13 mouse cellular contexts compared by ENCODE assay signal in the genomic region with DNA sequence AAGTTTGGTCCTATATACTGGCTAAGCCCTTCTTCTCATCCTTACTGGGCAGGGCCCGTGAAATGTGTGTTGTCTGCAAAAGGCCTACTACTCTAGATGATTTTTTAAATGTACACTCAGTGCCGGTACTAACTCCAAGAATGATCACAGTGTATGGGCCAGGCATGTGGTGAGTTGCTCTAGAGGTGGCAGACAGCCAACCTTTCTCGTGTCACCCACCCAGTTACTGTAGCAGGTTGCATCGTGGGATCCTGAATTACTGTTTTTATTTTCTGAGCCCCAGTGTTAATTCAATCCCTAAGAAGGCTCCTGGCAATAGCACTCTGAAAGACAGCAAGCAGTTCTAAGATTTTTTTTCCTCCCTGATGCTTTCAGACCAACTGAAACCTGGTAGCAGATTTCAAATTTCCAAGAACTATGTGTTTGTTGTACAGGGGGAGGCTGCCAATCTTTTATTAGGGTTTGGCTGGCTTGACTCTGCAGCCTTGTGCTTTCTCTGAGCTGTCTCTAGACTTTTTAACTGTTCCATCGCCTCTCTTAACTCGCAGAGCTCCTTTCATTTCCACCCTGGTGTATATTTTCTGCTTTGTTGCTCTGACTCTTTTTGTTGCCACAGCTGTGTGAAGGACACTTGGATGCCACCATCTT. TPM values are rescaled to one million over a fixed set of nuclear protein-coding genes. Genes with fewer than 3 reads are reported as not detected.
DNase-seq lines count a peak whose midpoint lies in the region; ATAC-seq and TF ChIP-seq lines count a peak whose summit lies in the region.
"Had no signal": no experiment of that assay in that cellular context is flagged by ENCODE, and none has a peak within 500 bp of the region (broad histone marks: within the 10 kb centered on the region; RNA-seq: fewer than 3 reads in every experiment).

No protein-coding gene starts in this region.

- no peak overlapping the region for H3K4me3 ChIP-seq in hindbrain, postnatal 0 days (ENCODE audit: low read length)
- no peak overlapping the region for H3K4me3 ChIP-seq in hindbrain, embryonic 13.5 days
- H3K4me3 ChIP-seq in embryonic facial prominence, embryonic 14.5 days (ENCODE audit: low read depth, low read length), result no peak overlapping the region
- H3K4me3 ChIP-seq: embryonic facial prominence, embryonic 12.5 days; hindbrain, embryonic 15.5 days had no signal

- no peak overlapping the region for H3K4me2 ChIP-seq in hindbrain, postnatal 0 days (ENCODE audit: low read depth, low read length)
- no peak overlapping the region for H3K4me2 ChIP-seq in hindbrain, embryonic 13.5 days
- no peak overlapping the region for H3K4me2 ChIP-seq in embryonic facial prominence, embryonic 14.5 days (ENCODE audit: low read depth, low read length)
- H3K4me2 ChIP-seq: embryonic facial prominence, embryonic 12.5 days; hindbrain, embryonic 15.5 days; midbrain, embryonic 11.5 days had no signal

- no peaks in the 10 kb centered on the region for H3K4me1 ChIP-seq in hindbrain, postnatal 0 days (ENCODE audit: insufficient read depth, low read length)
- no peaks in the 10 kb centered on the region for H3K4me1 ChIP-seq in hindbrain, embryonic 13.5 days (replicated peaks)
- H3K4me1 ChIP-seq in embryonic facial prominence, embryonic 14.5 days (ENCODE audit: control insufficient read depth, insufficient read depth, low read length), result peaks cover 3% of the 10 kb centered on the region; the same call in 1 of the 2 replicates
- H3K4me1 ChIP-seq: embryonic facial prominence, embryonic 12.5 days; hindbrain, embryonic 15.5 days had no signal

- no peaks in the 10 kb centered on the region for H3K27me3 ChIP-seq in hindbrain, postnatal 0 days (ENCODE audit: insufficient read depth, low read length)
- H3K27me3 ChIP-seq in hindbrain, embryonic 13.5 days, result peaks cover 7% of the 10 kb centered on the region; the same call in 1 of the 2 replicates
- H3K27me3 ChIP-seq in embryonic facial prominence, embryonic 14.5 days (replicated peaks; ENCODE audit: control insufficient read depth, insufficient read depth, low read length), result 0 out of 2 replicates have a peak, but pooled peaks cover 3% of the 10 kb centered on the region
- H3K27me3 ChIP-seq: embryonic facial prominence, embryonic 12.5 days had no signal

- H3K27ac ChIP-seq in hindbrain, postnatal 0 days, result no peak overlapping the region
- H3K27ac ChIP-seq in hindbrain, embryonic 13.5 days, result no peak overlapping the region
- H3K27ac ChIP-seq in embryonic facial prominence, embryonic 14.5 days (replicated peaks; ENCODE audit: low read depth, low read length), result peak overlapping the region; percentile 33; the same call in 1 of the 2 replicates
- H3K27ac ChIP-seq: embryonic facial prominence, embryonic 12.5 days; hindbrain, embryonic 15.5 days had no signal

- peak; percentile 22 for DNase-seq in hindbrain, postnatal 0 days (ENCODE audit: low spot score)
- DNase-seq in right cerebral cortex, adult 18-20 months, result peak; percentile 3
- DNase-seq in right cerebral cortex, postnatal 4 days, result no peak
- DNase-seq in embryonic facial prominence, embryonic 14.5 days (ENCODE audit: low spot score), result peak; percentile 81
- peak; percentile 13 for DNase-seq in skeletal muscle tissue, adult 2 months (ENCODE audit: low read depth, low spot score)
- DNase-seq in spleen, adult 12 weeks (ENCODE audit: low spot score), result no peak
- DNase-seq: cerebellum, adult 9-10 months; kidney, adult 9 months; thymus, postnatal 4 days had no signal

- no peak overlapping the region for H3K9ac ChIP-seq in hindbrain, postnatal 0 days (replicated peaks; ENCODE audit: low read length)
- H3K9ac ChIP-seq in hindbrain, embryonic 13.5 days, result no peak overlapping the region
- no peak overlapping the region for H3K9ac ChIP-seq in embryonic facial prominence, embryonic 14.5 days (ENCODE audit: low read depth, low read length)
- H3K9ac ChIP-seq: embryonic facial prominence, embryonic 12.5 days; hindbrain, embryonic 15.5 days had no signal

- no peaks in the 10 kb centered on the region for H3K36me3 ChIP-seq in hindbrain, postnatal 0 days (ENCODE audit: insufficient read depth, low read length)
- no peaks in the 10 kb centered on the region for H3K36me3 ChIP-seq in hindbrain, embryonic 13.5 days
- no peaks in the 10 kb centered on the region for H3K36me3 ChIP-seq in embryonic facial prominence, embryonic 14.5 days (ENCODE audit: control insufficient read depth, insufficient read depth, low read length)
- H3K36me3 ChIP-seq: embryonic facial prominence, embryonic 12.5 days; hindbrain, embryonic 15.5 days had no signal

- no peak for ATAC-seq in hindbrain, postnatal 0 days
- no peak for ATAC-seq in hindbrain, embryonic 13.5 days (ENCODE audit: low FRiP score)
- ATAC-seq in embryonic facial prominence, embryonic 14.5 days (ENCODE audit: low read depth), result peak; percentile 81

- 53% methylated on average over 6 of the region's 6 CpGs for WGBS in hindbrain, postnatal 0 days
- 65% methylated on average over 6 of the region's 6 CpGs for WGBS in hindbrain, embryonic 13.5 days
- 53% methylated on average over 6 of the region's 6 CpGs for WGBS in embryonic facial prominence, embryonic 14.5 days

- TF ChIP-seq CTCF in hindbrain, postnatal 0 days (IDR thresholded peaks at IDR 0.05; ENCODE audit: low read depth), result no peak

- H3K9me3 ChIP-seq in hindbrain, postnatal 0 days (ENCODE audit: low read length), result no peaks in the 10 kb centered on the region
- H3K9me3 ChIP-seq in hindbrain, embryonic 13.5 days, result no peaks in the 10 kb centered on the region
- H3K9me3 ChIP-seq in embryonic facial prominence, embryonic 14.5 days (ENCODE audit: control insufficient read depth, low read length), result no peaks in the 10 kb centered on the region
- H3K9me3 ChIP-seq: embryonic facial prominence, embryonic 12.5 days; hindbrain, embryonic 15.5 days had no signal

RNA-seq across cellular contexts. Expression of a gene that starts 31.0 kb away (rescaled TPM):
- total RNA-seq in hindbrain, postnatal 0 days (2014; rRNA removed), result 42.0 and 47.3 TPM in 2 replicates
- 17.9 and 18.2 TPM in 2 replicates for polyA plus RNA-seq in hindbrain, postnatal 0 days (2015; fragmentation: Nextera tagmentation; extraction: Ambion mirVana)
- 27.6 and 28.4 TPM in 2 replicates for polyA plus RNA-seq in hindbrain, embryonic 13.5 days (2015; fragmentation: Nextera tagmentation; extraction: Ambion mirVana)
- polyA plus RNA-seq in embryonic facial prominence, embryonic 14.5 days (2014; fragmentation: Nextera tagmentation; extraction: Ambion mirVana), result 31.8 and 34.7 TPM in 2 replicates

Comparison
In these comparisons a context has a peak if more than half of its experiments do, and no peak if none do; other contexts are left out.
1. DNase-seq: peak in hindbrain, postnatal 0 days (single experiment), right cerebral cortex, adult 18-20 months (single experiment), embryonic facial prominence, embryonic 14.5 days (single experiment) and skeletal muscle tissue, adult 2 months (single experiment); none in right cerebral cortex, postnatal 4 days (single experiment) and spleen, adult 12 weeks (single experiment).